ENCODE assay signal across 10 mouse cellular contexts in the genomic region with DNA sequence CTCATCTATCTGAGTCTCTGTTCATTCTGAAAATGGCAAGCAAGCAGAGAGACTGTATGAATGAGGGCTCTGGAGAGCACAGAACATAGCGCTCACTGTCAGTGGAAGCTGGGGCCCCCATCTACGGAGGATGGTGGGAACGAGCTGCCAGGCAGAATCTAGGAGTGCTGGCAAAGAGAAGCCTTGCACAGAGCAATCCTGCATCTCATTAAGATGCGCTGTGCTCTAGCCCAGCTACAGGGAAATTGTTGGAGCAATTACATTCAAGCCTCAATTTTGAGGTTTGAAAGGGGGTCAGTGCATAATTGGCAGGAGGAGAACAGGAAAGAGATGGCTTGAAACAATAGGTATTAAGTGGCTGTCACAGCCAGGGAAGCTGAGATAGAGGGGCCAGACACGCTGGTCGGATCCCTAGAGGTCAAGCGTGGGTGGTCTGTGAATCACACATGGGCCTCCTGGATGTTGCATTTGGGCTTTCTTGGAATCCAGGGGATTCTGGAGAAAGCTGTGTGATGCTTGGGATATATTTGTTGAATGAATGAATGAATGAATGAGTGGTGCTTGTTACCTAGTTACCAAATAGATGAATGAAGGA.
DNase-seq lines count a peak whose midpoint lies in the region; ATAC-seq and TF ChIP-seq lines count a peak whose summit lies in the region.
"Had no signal": no experiment of that assay in that cellular context is flagged by ENCODE, and none has a peak within 500 bp of the region (broad histone marks: within the 10 kb centered on the region; RNA-seq: fewer than 3 reads in every experiment).

No protein-coding gene starts in this region.

- no peak overlapping the region for H3K4me3 ChIP-seq in embryonic facial prominence, embryonic 11.5 days (ENCODE audit: low read depth, low read length)
- H3K4me3 ChIP-seq in olfactory bulb, adult 2 months (ENCODE audit: insufficient read depth, low read depth, low read length), result no peak overlapping the region
- no peak overlapping the region for H3K4me3 ChIP-seq in intestine, embryonic 16.5 days (ENCODE audit: low read length)

- no peaks in the 10 kb centered on the region for H3K36me3 ChIP-seq in embryonic facial prominence, embryonic 11.5 days (replicated peaks; ENCODE audit: control insufficient read depth, insufficient read depth, low read depth, low read length)
- H3K36me3 ChIP-seq in intestine, embryonic 16.5 days (ENCODE audit: control insufficient read depth, insufficient read depth, low read length), result no peaks in the 10 kb centered on the region

- H3K4me1 ChIP-seq in embryonic facial prominence, embryonic 11.5 days (ENCODE audit: control insufficient read depth, insufficient read depth, low read length), result peaks cover 3% of the 10 kb centered on the region; the same call in 1 of the 2 replicates
- H3K4me1 ChIP-seq in olfactory bulb, adult 2 months (ENCODE audit: control insufficient read depth, insufficient read depth, low read length), result peaks cover 58% of the 10 kb centered on the region
- peaks cover 27% of the 10 kb centered on the region for H3K4me1 ChIP-seq in intestine, embryonic 16.5 days (ENCODE audit: control insufficient read depth, insufficient read depth, low read length)

- peak; percentile 29; the same call in 1 of the 2 replicates for ATAC-seq in embryonic facial prominence, embryonic 11.5 days (replicated peaks; ENCODE audit: insufficient number of reproducible peaks, low FRiP score, low TSS enrichment, low read depth)
- peak; percentile 87 for ATAC-seq in frontal cortex, adult (ENCODE audit: low TSS enrichment)
- no peak for ATAC-seq in cerebellum, adult (ENCODE audit: insufficient number of reproducible peaks, low FRiP score, low TSS enrichment)
- ATAC-seq in intestine, embryonic 16.5 days, result no peak

- peak; percentile 43 for DNase-seq in embryonic facial prominence, embryonic 11.5 days (ENCODE audit: low spot score)
- peak; percentile 69 for DNase-seq in layer of hippocampus, postnatal 36 days
- DNase-seq in liver, result no peak
- DNase-seq in adrenal gland, adult (ENCODE audit: inconsistent age in 2 of 2, low spot score in 1 of 2), result no peak
- DNase-seq: cerebellum, postnatal 36 days; thymus, postnatal 14 days had no signal

- no peak overlapping the region for H3K9ac ChIP-seq in embryonic facial prominence, embryonic 11.5 days (replicated peaks; ENCODE audit: low read length)
- no peak overlapping the region for H3K9ac ChIP-seq in intestine, embryonic 16.5 days (ENCODE audit: low read depth, low read length)

- WGBS in embryonic facial prominence, embryonic 11.5 days, result 32% methylated on average over 7 of the region's 7 CpGs
- WGBS in olfactory bulb, adult 2 months, result 38% methylated on average over 7 of the region's 7 CpGs
- 71% methylated on average over 7 of the region's 7 CpGs for WGBS in intestine, embryonic 16.5 days

- no peak for TF ChIP-seq POLR2A in olfactory bulb, adult 2 months (IDR thresholded peaks at IDR 0.05; ENCODE audit: insufficient read depth, low read depth, low read length)

- no peak overlapping the region for H3K4me2 ChIP-seq in embryonic facial prominence, embryonic 11.5 days (ENCODE audit: low read depth, low read length)
- no peak overlapping the region for H3K4me2 ChIP-seq in intestine, embryonic 16.5 days (ENCODE audit: low read depth, low read length)

- no peaks in the 10 kb centered on the region; the same call in 1 of the 2 replicates for H3K27me3 ChIP-seq in embryonic facial prominence, embryonic 11.5 days (ENCODE audit: control insufficient read depth, insufficient read depth, low read length)
- no peaks in the 10 kb centered on the region for H3K27me3 ChIP-seq in intestine, embryonic 16.5 days (replicated peaks; ENCODE audit: control insufficient read depth, insufficient read depth, low read length)

- TF ChIP-seq CTCF in olfactory bulb, adult 2 months (IDR thresholded peaks at IDR 0.05; ENCODE audit: insufficient read depth, low read depth, low read length), result no peak

- H3K27ac ChIP-seq in embryonic facial prominence, embryonic 11.5 days (replicated peaks; ENCODE audit: low read depth, low read length), result no peak overlapping the region
- H3K27ac ChIP-seq in olfactory bulb, adult 2 months (ENCODE audit: insufficient read depth, low read depth, low read length), result peak overlapping the region; percentile 37; the same call in 1 of the 2 replicates
- no peak overlapping the region for H3K27ac ChIP-seq in intestine, embryonic 16.5 days (ENCODE audit: low read length)

- no peaks in the 10 kb centered on the region for H3K9me3 ChIP-seq in embryonic facial prominence, embryonic 11.5 days (replicated peaks; ENCODE audit: control insufficient read depth, low read length)
- H3K9me3 ChIP-seq in intestine, embryonic 16.5 days (ENCODE audit: control insufficient read depth, low read length), result no peaks in the 10 kb centered on the region

Comparison
In these comparisons a context has a peak if more than half of its experiments do, and no peak if none do; other contexts are left out.
1. ATAC-seq: peak in embryonic facial prominence, embryonic 11.5 days (single experiment) and frontal cortex, adult (single experiment); none in cerebellum, adult (single experiment) and intestine, embryonic 16.5 days (single experiment).
2. DNase-seq: peak in embryonic facial prominence, embryonic 11.5 days (single experiment) and layer of hippocampus, postnatal 36 days (2 of 2); none in liver (single experiment) and adrenal gland, adult (0 of 2).